Mouse (Mus musculus) cerebellum, adult 9-10 months (tissue): ENCODE results near the gene Gm45062.

Experiments used
- DNase-seq: peaks from one replicate; pipeline ENCODE4 v3.0.0; 2022

The Gm45062 gene

DNA sequence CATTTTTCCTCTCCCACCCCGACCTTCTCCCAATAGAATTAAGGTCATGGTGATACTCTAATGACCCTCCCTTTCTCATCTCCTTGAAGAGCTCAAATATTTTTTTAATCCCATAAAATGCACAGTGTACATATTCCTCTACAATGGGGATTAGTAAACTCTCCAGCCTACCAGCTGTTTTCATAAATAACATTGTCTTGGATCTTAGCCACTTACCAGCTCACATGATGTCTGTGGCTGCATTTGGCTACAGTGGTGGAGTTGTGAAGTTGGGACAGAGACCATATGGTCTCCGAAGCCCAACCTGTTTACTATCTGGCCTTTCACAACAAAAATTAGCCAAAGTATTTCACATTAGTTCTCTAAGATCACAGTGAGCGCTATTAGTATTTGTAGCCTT, 111.4 kb downstream of the Gm45062 start:
- DNase-seq, result no peak

GRCm38 (mm10) chr6:8373051-8373450, 113.8 kb downstream of the Gm45062 start:
- DNase-seq, result no peak

GRCm38 (mm10) chr6:8373851-8374250, 114.6 kb downstream of the Gm45062 start:
- DNase-seq, result no peak

- DNase-seq, result no peak
These were observed 115.0 kb downstream of the Gm45062 start for GRCm38 (mm10) chr6:8374290-8374689.

- DNase-seq, result no peak
These were observed 115.5 kb downstream of the Gm45062 start for GRCm38 (mm10) chr6:8374712-8375111.

DNA sequence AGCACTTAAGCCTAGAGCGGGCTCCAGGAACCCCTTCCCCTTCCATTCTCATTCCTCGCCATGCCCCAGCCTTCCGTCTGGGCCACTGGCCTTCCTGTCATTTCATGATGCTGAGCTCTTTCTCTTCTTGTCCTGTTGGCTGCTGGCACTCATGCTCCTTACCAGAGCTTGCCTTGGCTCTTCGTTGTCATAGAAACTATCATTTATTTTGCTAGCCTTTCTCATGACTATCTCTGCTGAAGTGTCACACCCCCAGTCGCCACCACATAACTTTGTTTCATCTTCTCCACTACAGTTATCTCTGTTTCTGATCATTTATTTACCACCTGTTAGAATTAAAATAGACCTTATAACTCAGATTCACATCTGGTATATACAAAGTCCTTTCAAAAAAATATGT, 117.1 kb downstream of the Gm45062 start:
- DNase-seq, result no peak

- DNase-seq, result no peak
These were observed 118.4 kb downstream of the Gm45062 start for GRCm38 (mm10) chr6:8377667-8378066.

DNA sequence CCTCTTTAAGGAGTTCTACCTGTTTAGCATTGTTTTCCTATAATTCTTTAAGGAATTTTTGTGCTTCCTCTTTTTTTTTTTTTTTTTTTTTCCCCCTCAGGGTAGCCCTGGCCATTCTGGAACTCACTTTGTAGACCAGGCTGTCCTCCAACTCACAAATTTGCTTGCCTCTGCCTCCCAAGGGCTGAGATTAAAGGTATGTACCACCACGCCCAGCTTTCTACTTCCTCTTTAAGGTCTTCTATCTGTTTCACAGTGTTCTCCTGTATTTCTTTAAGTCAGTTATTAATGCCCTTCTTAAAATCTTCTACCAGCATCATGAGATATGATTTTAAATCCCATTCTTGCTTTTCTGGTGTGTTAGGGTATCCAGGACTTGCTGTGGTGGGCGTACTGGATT, 130.1 kb downstream of the Gm45062 start:
- no peak for DNase-seq

GRCm38 (mm10) chr6:8390296-8390695, 131.0 kb downstream of the Gm45062 start:
- DNase-seq, result no peak

- DNase-seq, result no peak
These were observed 131.7 kb downstream of the Gm45062 start for GRCm38 (mm10) chr6:8390935-8391334.

GRCm38 (mm10) chr6:8393029-8393428, 133.8 kb downstream of the Gm45062 start:
- no peak for DNase-seq

GRCm38 (mm10) chr6:8394044-8394443, 134.8 kb downstream of the Gm45062 start:
- DNase-seq, result no peak

DNA sequence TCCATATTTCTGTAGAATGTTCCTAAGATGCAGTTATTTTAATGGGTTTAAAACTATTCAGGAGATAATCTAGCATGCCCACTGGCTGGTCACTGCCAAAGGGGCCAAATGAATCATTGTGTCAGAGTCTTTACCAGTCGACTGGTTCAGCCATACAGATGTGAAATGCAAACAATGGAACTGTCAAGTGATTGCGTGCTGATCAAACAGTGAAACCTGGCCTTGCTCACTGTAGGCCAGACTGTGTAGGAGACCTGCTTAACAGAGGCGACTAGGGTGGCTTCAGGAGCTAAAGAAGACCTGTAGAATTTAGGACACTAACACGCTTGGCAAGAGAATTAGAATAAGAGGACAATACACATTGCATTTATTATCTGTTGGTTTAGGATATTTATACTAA, 135.8 kb downstream of the Gm45062 start:
- DNase-seq, result no peak

GRCm38 (mm10) chr6:8397252-8397651, 138.0 kb downstream of the Gm45062 start:
- DNase-seq, result no peak

DNA sequence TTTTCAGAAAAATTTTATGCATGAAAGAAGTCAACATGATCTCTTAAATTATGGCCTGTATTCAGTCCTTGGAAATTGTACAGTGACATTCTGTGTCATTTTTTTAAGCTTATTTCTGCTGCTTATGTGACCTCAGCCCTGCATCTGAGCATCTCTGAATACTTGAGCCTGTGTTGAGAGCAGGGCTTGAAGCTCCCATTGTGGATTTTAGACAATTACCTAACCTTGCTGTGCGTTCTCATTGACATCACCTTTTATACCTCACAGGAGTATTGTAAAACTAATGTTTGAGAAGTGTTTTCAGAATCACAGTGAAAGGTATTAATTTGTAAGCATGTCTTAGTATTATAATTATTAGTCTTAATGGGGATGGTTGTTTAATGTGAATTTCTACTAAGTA, 140.5 kb downstream of the Gm45062 start:
- DNase-seq, result no peak

DNA sequence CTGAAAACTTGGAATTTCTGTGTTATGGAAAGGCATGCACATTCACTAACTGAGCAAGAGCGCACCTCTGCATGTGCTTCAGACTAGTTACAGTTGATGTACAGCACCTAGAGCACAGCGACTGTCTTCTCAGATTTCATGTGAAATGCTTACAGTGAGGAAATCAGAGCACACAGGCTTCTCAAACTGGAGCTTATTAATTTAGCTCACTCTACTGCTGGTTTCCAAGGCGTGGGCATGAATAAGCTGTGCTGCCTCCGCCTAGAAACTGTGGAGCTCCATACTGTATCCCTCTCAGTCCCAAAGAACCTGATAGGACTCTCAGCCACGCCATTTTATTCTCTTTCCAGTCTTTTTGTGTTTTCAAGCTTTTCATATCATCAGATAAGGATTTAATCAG, 143.9 kb downstream of the Gm45062 start:
- DNase-seq, result no peak

DNA sequence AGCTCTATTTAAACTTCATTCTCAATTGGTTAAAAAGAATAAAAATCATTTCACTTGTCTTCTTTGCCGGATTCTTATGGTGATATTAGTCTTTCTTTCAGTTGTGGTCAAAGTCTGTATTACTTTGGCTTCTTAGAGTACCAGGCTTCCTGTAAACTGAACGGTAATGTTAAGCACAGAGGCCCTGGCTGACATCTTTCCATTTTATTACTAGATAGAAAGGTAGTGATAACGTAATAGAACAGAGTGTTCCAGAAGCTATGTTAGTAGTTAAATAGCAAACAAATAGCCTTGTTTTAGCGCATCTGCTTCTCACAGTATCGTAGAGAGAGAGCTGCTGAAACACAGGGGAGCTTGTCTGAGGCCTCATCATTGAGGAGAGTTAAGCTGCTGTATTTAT, 146.6 kb downstream of the Gm45062 start:
- no peak for DNase-seq

GRCm38 (mm10) chr6:8408332-8408731, 149.1 kb downstream of the Gm45062 start:
- DNase-seq, result no peak

- DNase-seq, result no peak
These were observed 150.6 kb downstream of the Gm45062 start for GRCm38 (mm10) chr6:8409865-8410264.

GRCm38 (mm10) chr6:8412845-8413598, 153.8 kb downstream of the Gm45062 start:
- peak; percentile 89 for DNase-seq

DNA sequence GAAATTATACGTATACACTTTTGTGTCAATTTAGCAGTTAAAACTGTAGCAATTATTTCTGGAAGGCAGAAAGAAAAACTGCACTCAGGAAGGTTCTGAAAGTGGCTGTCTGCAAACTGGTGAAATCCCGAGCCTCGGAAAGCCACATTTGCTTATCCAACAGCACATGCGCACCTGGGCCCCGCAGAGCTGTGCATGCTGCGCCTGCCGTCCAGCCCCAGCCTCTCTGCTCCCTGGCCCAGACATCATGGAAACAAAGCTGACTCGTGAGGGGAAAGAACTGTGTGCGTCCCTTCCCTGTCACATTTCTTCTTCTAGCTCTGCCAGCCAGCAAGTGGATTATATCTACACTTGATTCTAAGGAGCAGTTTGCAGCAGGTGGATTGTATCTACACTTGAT, 154.8 kb downstream of the Gm45062 start:
- peak; percentile 63 for DNase-seq

DNA sequence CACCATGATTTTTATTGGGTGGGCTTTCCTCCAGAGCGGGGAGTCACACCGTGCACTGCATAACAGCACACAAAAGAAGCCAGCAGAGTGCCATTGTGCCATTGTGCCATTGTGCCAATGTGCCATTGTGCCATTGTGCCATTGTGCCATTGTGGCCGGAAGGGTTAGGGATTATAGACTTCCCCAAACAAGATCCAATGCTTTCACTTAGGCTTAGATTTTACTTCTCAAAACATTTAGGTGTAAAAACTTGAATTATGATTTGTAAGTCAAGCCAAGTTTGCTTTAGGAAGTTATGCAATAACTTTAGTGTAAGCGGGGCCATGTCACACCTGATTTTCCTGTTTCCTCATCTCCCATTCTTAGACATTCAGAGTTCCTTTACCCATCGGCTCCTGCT, 156.6 kb downstream of the Gm45062 start:
- DNase-seq, result no peak

- DNase-seq, result no peak
These were observed 157.7 kb downstream of the Gm45062 start for GRCm38 (mm10) chr6:8416802-8417569.

- DNase-seq, result no peak
These were observed 160.4 kb downstream of the Gm45062 start for GRCm38 (mm10) chr6:8419485-8420186.
